Mouse (Mus musculus): ENCODE measurements around the gene Bmf. TPM values are rescaled to one million over a fixed set of nuclear protein-coding genes. Genes with fewer than 3 reads are reported as not detected.

Gene Bmf
- polyA plus RNA-seq, 1 experiment from 2014 or later = 6.0 TPM

DNA sequence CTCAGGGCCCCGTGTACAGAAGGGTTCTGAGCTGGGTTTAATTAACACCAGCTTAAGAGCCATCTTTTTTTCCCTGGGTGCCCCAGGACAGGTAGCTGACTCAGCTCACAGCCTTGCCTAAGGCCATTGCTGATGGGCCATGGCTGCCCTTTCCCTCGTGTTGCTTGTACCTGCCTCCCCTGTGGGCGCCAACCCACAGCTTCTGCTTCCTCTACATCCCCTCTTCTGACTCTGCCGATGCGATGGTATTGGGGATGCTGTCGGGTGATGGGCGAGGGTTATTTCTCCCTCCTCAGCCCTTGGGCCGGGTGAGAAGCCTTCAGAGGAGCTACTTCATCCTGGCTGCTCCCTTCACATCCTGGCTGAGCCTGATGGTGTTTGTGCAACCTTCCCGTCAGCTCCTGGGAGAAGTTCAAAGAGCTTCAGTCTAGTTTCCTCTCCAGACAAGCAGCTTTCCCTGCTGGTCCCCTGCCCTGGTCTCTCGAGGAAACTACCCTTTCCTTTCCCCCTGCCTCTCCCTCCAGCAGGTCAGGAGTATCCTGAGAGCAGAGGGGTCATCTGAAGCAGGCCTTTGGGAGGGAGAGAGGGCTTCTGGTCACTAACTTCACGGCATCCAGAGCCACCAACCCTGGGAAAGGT, 37.6 kb downstream of the Bmf start:
- 59% methylated on average over 11 of the region's 11 CpGs for WGBS
- Histone ChIP-seq H3K9ac (ENCODE audit: low read length) (no peak overlapping the region), H3K4me1 (replicated peaks; ENCODE audit: control insufficient read depth, insufficient read depth, low read length) (peaks cover 9% of the 10 kb centered on the region; the same call in 1 of the 2 replicates), H3K4me2 (ENCODE audit: low read depth, low read length, severe bottlenecking) (no peak overlapping the region), H3K9me3 (ENCODE audit: control insufficient read depth, low read length) (no peaks in the 10 kb centered on the region), H3K27ac (ENCODE audit: low read depth, low read length) (no peak overlapping the region), H3K27me3 (ENCODE audit: control insufficient read depth, insufficient read depth, low read length) (no peaks in the 10 kb centered on the region), H3K4me3 (ENCODE audit: low read depth, low read length) (no peak overlapping the region), H3K36me3 (ENCODE audit: control insufficient read depth, insufficient read depth, low read length) (no peaks in the 10 kb centered on the region)
- ATAC-seq (replicated peaks; ENCODE audit: low FRiP score) (no peak), DNase-seq (ENCODE audit: low spot score) (no peak)

DNA sequence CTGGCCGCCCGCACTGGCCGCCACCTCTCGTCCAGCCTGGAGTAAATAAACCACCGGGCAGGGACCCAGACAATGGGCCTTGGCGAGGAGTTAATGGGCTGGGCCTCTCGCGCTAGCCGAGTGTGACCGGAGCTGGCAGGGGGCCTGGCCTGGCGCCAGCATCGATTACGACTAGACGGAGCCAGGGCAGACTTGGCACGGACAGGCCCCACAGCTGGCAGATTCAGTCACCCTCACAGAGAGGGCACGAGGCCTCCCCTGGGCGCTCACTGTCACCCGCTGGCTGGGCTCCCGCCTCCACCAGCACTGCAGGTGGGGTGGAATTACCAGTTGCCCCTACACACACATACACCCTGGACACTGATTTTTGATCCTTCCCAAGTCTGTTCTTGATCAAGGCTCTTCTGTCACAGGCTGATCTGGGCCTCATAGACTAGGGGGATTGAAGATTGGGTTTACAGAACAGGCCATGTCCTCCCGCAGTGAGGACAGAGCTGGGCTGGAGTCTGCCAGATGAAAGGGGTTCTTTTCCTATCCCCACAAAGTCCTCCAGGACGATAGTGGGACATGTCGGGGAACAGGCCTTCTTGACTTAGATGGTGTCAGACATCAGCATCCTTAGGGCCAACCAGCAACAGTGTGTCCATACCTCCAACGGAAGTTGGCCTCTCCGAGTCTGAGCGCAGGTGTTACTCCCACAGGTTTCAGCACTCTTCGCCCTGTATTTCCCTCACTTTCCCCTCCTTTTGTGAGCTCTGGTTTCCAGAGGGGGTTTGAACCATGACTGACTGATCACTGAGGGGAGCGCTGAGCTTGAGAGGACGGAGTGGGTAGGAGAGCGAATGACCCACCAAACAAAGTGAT, 38.8 kb downstream of the Bmf start:
- H3K4me1 ChIP-seq (replicated peaks; ENCODE audit: control insufficient read depth, insufficient read depth, low read length) = peaks cover 9% of the 10 kb centered on the region; the same call in 1 of the 2 replicates
- no peaks in the 10 kb centered on the region for H3K27me3 ChIP-seq (ENCODE audit: control insufficient read depth, insufficient read depth, low read length)
- DNase-seq (ENCODE audit: low spot score) (peak; percentile 85), ATAC-seq (replicated peaks; ENCODE audit: low FRiP score) (peak; percentile 83)
- H3K27ac ChIP-seq (ENCODE audit: low read depth, low read length) = no peak overlapping the region
- no peaks in the 10 kb centered on the region for H3K9me3 ChIP-seq (ENCODE audit: control insufficient read depth, low read length)
- peak overlapping the region; percentile 28; the same call in 1 of the 2 replicates for H3K9ac ChIP-seq (ENCODE audit: low read length)
- WGBS = 34% methylated on average over 29 of the region's 29 CpGs
- H3K4me2 ChIP-seq (ENCODE audit: low read depth, low read length, severe bottlenecking) = 0 out of 2 replicates have a peak overlapping the region, but pooled peaks have one; percentile 1
- H3K36me3 ChIP-seq (ENCODE audit: control insufficient read depth, insufficient read depth, low read length) = no peaks in the 10 kb centered on the region
- H3K4me3 ChIP-seq (ENCODE audit: low read depth, low read length) = no peak overlapping the region

DNA sequence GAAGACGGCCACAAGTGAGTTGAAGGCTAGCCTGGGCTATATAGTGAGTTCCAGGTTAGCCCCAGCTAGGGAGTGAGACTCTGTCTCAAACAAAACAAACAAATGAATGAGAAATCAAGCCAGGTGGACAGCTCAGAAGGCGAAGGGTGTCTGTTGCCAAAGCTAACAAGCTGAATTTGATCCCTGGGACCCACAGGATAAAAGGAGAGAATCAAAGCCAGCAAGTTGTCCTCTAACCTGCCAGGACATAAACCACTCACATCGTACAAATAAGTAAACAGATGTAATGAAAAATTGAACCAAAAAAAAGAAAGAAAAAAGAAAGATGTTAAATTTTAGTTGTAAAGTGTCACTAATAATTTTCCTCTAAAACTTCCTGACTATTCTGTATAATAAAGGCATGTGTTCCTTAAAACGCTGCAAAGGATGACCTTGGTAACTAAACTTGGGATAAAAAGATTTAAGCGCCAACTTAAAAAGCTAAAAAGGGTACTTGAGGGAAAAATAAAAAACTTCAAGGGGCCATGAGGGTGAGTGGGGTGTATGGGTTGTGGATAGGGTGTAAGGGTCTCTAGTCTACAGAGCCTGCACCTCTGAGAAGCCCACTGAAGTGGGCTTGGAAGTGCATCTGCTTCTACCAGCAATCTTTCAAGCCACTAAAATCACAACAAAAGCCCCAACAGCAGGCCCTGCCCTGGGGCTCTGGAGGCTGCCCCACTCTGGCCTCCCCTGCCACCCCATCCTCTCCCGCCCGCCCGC, 39.6 kb downstream of the Bmf start:
- ATAC-seq (replicated peaks; ENCODE audit: low FRiP score) = no peak; the same call in 1 of the 2 replicates
- Histone ChIP-seq H3K4me2 (ENCODE audit: low read depth, low read length, severe bottlenecking) (0 out of 2 replicates have a peak overlapping the region, but pooled peaks have one; percentile 1), H3K36me3 (ENCODE audit: control insufficient read depth, insufficient read depth, low read length) (no peaks in the 10 kb centered on the region), H3K27ac (ENCODE audit: low read depth, low read length) (no peak overlapping the region), H3K4me3 (ENCODE audit: low read depth, low read length) (no peak overlapping the region), H3K9ac (ENCODE audit: low read length) (peak overlapping the region; percentile 28; the same call in 1 of the 2 replicates), H3K27me3 (ENCODE audit: control insufficient read depth, insufficient read depth, low read length) (no peaks in the 10 kb centered on the region), H3K9me3 (ENCODE audit: control insufficient read depth, low read length) (no peaks in the 10 kb centered on the region), H3K4me1 (replicated peaks; ENCODE audit: control insufficient read depth, insufficient read depth, low read length) (peaks cover 9% of the 10 kb centered on the region; the same call in 1 of the 2 replicates)
- no peak for DNase-seq (ENCODE audit: low spot score)
- 49% methylated on average over 8 of the region's 8 CpGs for WGBS

DNA sequence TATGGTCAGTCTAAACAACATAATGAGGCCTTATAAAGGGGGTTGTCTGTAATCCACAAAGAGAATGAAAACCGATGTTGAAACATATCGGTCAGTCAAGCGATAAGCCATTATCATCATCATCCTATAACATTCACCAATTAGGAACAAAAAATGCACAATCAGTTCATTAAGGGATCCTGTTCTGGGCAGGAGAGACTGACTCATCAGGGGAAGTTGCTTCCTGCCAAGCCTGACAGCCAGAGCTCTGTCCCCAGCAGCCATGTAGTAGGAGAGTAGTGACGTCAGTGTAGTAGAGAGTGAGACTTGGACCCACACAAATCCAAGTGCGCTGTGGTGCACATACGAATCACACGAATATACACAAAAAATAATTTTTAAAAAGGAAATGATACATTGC, 42.4 kb downstream of the Bmf start:
- no peak for DNase-seq (ENCODE audit: low spot score)
- WGBS = 92% methylated on average over 7 of the region's 7 CpGs
- no peak overlapping the region for H3K27ac ChIP-seq (ENCODE audit: low read depth, low read length)
- no peak for ATAC-seq (replicated peaks; ENCODE audit: low FRiP score)
- no peak overlapping the region for H3K9ac ChIP-seq (ENCODE audit: low read length)
- no peak overlapping the region for H3K4me3 ChIP-seq (ENCODE audit: low read depth, low read length)
- no peaks in the 10 kb centered on the region for H3K27me3 ChIP-seq (ENCODE audit: control insufficient read depth, insufficient read depth, low read length)
- H3K4me2 ChIP-seq (ENCODE audit: low read depth, low read length, severe bottlenecking) = no peak overlapping the region
- H3K9me3 ChIP-seq (ENCODE audit: control insufficient read depth, low read length) = no peaks in the 10 kb centered on the region
- peaks cover 8% of the 10 kb centered on the region; the same call in 1 of the 2 replicates for H3K4me1 ChIP-seq (replicated peaks; ENCODE audit: control insufficient read depth, insufficient read depth, low read length)
- H3K36me3 ChIP-seq (ENCODE audit: control insufficient read depth, insufficient read depth, low read length) = no peaks in the 10 kb centered on the region

DNA sequence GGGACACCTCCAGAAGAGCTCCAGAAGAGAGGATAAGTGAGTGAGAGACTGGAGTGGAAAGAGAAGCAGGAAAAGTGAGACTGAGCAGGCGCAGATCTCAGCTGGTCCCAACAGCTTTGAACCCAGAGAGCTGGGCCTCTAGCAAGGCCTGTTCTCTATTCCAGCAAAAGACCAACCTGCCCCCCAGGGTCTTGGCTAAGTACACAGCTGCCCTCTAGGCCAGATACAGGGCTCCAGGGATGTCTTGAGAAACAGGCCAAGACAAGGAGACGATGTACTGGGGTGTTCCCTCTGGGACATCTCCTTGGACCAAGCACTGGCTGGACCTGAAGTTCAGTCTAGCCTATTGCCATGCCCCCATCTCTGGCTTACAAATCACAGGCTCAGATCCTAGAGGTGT, 49.3 kb downstream of the Bmf start:
- Histone ChIP-seq H3K27me3 (ENCODE audit: control insufficient read depth, insufficient read depth, low read length) (no peaks in the 10 kb centered on the region), H3K4me1 (replicated peaks; ENCODE audit: control insufficient read depth, insufficient read depth, low read length) (peaks cover 5% of the 10 kb centered on the region; the same call in 1 of the 2 replicates), H3K9ac (ENCODE audit: low read length) (no peak overlapping the region), H3K27ac (ENCODE audit: low read depth, low read length) (no peak overlapping the region), H3K4me2 (ENCODE audit: low read depth, low read length, severe bottlenecking) (no peak overlapping the region), H3K9me3 (ENCODE audit: control insufficient read depth, low read length) (no peaks in the 10 kb centered on the region), H3K36me3 (ENCODE audit: control insufficient read depth, insufficient read depth, low read length) (no peaks in the 10 kb centered on the region), H3K4me3 (ENCODE audit: low read depth, low read length) (no peak overlapping the region)
- DNase-seq (ENCODE audit: low spot score) = no peak
- no peak for ATAC-seq (replicated peaks; ENCODE audit: low FRiP score)
- 84% methylated on average over 2 of the region's 2 CpGs for WGBS

DNA sequence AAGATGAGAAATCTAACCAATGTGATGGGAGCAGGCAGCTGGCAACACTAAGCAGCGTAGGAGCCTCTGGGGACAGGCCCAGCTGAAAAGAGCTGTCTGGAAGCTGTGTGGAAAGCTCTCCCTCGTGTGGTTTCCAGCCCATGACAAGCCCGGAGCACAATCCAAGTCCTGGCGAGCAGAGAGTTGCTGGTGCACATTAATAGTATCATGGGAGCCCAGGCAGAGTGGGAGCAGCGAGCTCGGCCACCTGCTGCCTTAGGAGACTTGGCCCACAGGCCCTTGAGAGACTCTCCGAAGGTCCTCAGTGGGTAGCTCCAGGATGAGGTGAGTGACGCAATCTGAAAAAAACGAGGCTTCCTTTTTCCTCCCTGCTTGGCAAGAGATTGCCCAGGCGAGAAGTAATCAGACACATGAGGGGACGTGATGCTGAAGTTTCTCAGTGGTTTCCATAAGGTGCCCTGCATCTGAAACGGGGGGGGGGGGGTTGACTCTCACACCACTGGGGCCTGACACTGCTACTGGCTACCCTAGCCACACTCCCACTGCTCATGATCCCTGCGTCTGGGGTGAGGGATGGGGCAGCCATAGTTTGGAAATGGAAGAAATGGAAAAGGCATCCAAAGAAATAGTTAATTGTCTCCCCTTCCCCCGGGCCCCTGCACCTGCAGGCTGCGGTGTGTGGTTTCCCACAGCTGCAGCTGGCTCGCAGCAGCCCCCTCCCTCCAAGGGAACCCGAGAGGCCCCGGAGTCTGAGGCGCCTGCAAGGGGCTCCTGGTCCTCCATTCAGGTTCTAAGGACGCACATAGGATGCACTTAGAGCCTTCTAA, 50.1 kb downstream of the Bmf start:
- no peak overlapping the region for H3K27ac ChIP-seq (ENCODE audit: low read depth, low read length)
- H3K9ac ChIP-seq (ENCODE audit: low read length) = no peak overlapping the region
- no peak for DNase-seq (ENCODE audit: low spot score)
- 46% methylated on average over 20 of the region's 20 CpGs for WGBS
- H3K9me3 ChIP-seq (ENCODE audit: control insufficient read depth, low read length) = no peaks in the 10 kb centered on the region
- no peaks in the 10 kb centered on the region for H3K27me3 ChIP-seq (ENCODE audit: control insufficient read depth, insufficient read depth, low read length)
- no peaks in the 10 kb centered on the region for H3K36me3 ChIP-seq (ENCODE audit: control insufficient read depth, insufficient read depth, low read length)
- peaks cover 5% of the 10 kb centered on the region; the same call in 1 of the 2 replicates for H3K4me1 ChIP-seq (replicated peaks; ENCODE audit: control insufficient read depth, insufficient read depth, low read length)
- no peak overlapping the region for H3K4me2 ChIP-seq (ENCODE audit: low read depth, low read length, severe bottlenecking)
- H3K4me3 ChIP-seq (ENCODE audit: low read depth, low read length) = no peak overlapping the region
- no peak for ATAC-seq (replicated peaks; ENCODE audit: low FRiP score)

DNA sequence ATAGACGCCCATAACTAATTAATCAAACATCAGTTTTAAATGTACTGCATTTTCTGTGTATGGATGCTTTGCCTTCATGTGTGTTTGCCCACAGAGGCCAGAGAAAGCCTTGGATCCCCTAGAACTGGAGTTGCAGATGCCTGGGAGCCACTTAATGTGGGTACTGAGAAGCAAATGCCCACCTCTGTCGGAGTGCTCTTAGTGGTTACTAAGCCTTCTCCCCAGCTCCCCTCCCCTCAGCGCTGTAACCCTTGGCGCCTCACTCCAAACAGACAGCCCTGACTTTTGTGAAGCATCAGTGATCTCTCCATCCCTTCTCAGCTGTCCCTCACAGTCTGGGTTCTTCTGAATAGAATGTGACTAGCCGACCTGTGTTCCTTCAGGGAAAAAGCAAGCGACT, 51.0 kb downstream of the Bmf start:
- Histone ChIP-seq H3K4me2 (ENCODE audit: low read depth, low read length, severe bottlenecking) (no peak overlapping the region), H3K4me1 (replicated peaks; ENCODE audit: control insufficient read depth, insufficient read depth, low read length) (peaks cover 5% of the 10 kb centered on the region; the same call in 1 of the 2 replicates), H3K9me3 (ENCODE audit: control insufficient read depth, low read length) (no peaks in the 10 kb centered on the region), H3K27ac (ENCODE audit: low read depth, low read length) (no peak overlapping the region), H3K9ac (ENCODE audit: low read length) (no peak overlapping the region), H3K4me3 (ENCODE audit: low read depth, low read length) (no peak overlapping the region), H3K36me3 (ENCODE audit: control insufficient read depth, insufficient read depth, low read length) (no peaks in the 10 kb centered on the region), H3K27me3 (ENCODE audit: control insufficient read depth, insufficient read depth, low read length) (no peaks in the 10 kb centered on the region)
- ATAC-seq (replicated peaks; ENCODE audit: low FRiP score) (no peak), DNase-seq (ENCODE audit: low spot score) (no peak)
- 74% methylated on average over 6 of the region's 6 CpGs for WGBS

DNA sequence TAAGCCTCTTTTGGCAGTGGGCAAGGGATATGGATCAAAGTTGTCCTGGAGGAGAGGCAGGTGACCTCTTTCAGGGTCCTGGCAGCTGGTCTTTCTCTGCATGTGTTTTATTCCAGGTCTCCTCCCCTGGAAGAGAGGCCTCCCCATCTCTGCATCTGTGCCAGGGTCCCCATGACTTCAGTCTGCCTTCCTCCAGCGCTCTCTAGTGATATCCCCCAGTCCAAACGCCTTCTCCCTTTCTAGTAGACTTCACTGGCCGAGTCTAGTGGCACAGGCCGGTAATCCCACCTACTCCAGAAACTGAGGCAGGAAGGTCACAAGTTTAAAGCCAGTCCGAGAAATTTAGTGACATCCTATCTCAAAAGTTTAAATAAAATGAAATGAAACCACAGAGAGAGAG, 51.6 kb downstream of the Bmf start:
- H3K9me3 ChIP-seq (ENCODE audit: control insufficient read depth, low read length) = no peaks in the 10 kb centered on the region
- H3K4me1 ChIP-seq (replicated peaks; ENCODE audit: control insufficient read depth, insufficient read depth, low read length) = peaks cover 5% of the 10 kb centered on the region; the same call in 1 of the 2 replicates
- WGBS = 91% methylated on average over 5 of the region's 5 CpGs
- H3K4me3 ChIP-seq (ENCODE audit: low read depth, low read length) = no peak overlapping the region
- H3K27ac ChIP-seq (ENCODE audit: low read depth, low read length) = no peak overlapping the region
- H3K4me2 ChIP-seq (ENCODE audit: low read depth, low read length, severe bottlenecking) = no peak overlapping the region
- no peak for ATAC-seq (replicated peaks; ENCODE audit: low FRiP score)
- DNase-seq (ENCODE audit: low spot score) = no peak
- no peaks in the 10 kb centered on the region for H3K36me3 ChIP-seq (ENCODE audit: control insufficient read depth, insufficient read depth, low read length)
- H3K27me3 ChIP-seq (ENCODE audit: control insufficient read depth, insufficient read depth, low read length) = no peaks in the 10 kb centered on the region
- no peak overlapping the region for H3K9ac ChIP-seq (ENCODE audit: low read length)
